Mouse (Mus musculus): ENCODE results near the gene Klc4. TPM values are rescaled to one million over a fixed set of nuclear protein-coding genes. Genes with fewer than 3 reads are reported as not detected.
A peak's percentile ranks its signal among the peaks of the same experiment; 100 is the strongest.

Klc4 gene
- polyA plus RNA-seq, 2 experiments, result 3.4 to 5.2 TPM

- H3K36me3 ChIP-seq (replicated peaks; ENCODE audit: control insufficient read depth, insufficient read depth, low read depth), result no peaks in the 10 kb centered on the region
- no peak overlapping the region for H3K4me2 ChIP-seq (ENCODE audit: low read depth)
- no peaks in the 10 kb centered on the region for H3K9me3 ChIP-seq (ENCODE audit: control insufficient read depth, low read length)
- H3K4me3 ChIP-seq (ENCODE audit: insufficient read depth in 1 of 2, low read depth in 2 of 2, low read length in 2 of 2), result no peak overlapping the region
- no peak for ATAC-seq (ENCODE audit: insufficient read depth)
- H3K9ac ChIP-seq (replicated peaks), result no peak overlapping the region
- peaks cover 10 to 12% of the 10 kb centered on the region in 2 experiments for H3K4me1 ChIP-seq (replicated peaks; ENCODE audit: control insufficient read depth in 2 of 2, insufficient read depth in 2 of 2, low read length in 1 of 2)
- no peak for DNase-seq (ENCODE audit: low read depth in 3 of 3, low spot score in 3 of 3)
- no peak for TF ChIP-seq CTCF (IDR thresholded peaks at IDR 0.05; ENCODE audit: low read depth)
- TF ChIP-seq EP300 (IDR thresholded peaks at IDR 0.05; ENCODE audit: low read depth), result no peak
- 83% methylated on average over 17 of the region's 17 CpGs for WGBS (ENCODE audit: insufficient replicate concordance)
- no peaks in the 10 kb centered on the region for H3K27me3 ChIP-seq (ENCODE audit: control insufficient read depth, insufficient read depth, low read length)
- H3K27ac ChIP-seq, result no peak overlapping the region
Observed at GRCm38 (mm10) chr17:46642060-46642459, 3.8 kb downstream of the Klc4 start.

- Histone ChIP-seq H3K4me1 (replicated peaks; ENCODE audit: control insufficient read depth in 2 of 2, insufficient read depth in 2 of 2, low read length in 1 of 2) (peaks cover under 1 to 3% of the 10 kb centered on the region in 2 experiments; a peak in 2 of 4 replicates), H3K9me3 (ENCODE audit: control insufficient read depth, low read length) (no peaks in the 10 kb centered on the region), H3K9ac (replicated peaks) (no peak overlapping the region), H3K4me3 (ENCODE audit: insufficient read depth in 1 of 2, low read depth in 2 of 2, low read length in 2 of 2) (no peak overlapping the region), H3K36me3 (replicated peaks; ENCODE audit: control insufficient read depth, insufficient read depth, low read depth) (no peaks in the 10 kb centered on the region), H3K4me2 (ENCODE audit: low read depth) (no peak overlapping the region), H3K27me3 (ENCODE audit: control insufficient read depth, insufficient read depth, low read length) (no peaks in the 10 kb centered on the region), H3K27ac (no peak overlapping the region)
- DNase-seq (ENCODE audit: low read depth in 3 of 3, low spot score in 3 of 3), result no peak
- TF ChIP-seq EP300 (IDR thresholded peaks at IDR 0.05; ENCODE audit: low read depth) (no peak), CTCF (IDR thresholded peaks at IDR 0.05; ENCODE audit: low read depth) (no peak)
- WGBS (ENCODE audit: insufficient replicate concordance), result 40% methylated on average over 9 of the region's 9 CpGs
- ATAC-seq (ENCODE audit: insufficient read depth), result no peak
Observed at GRCm38 (mm10) chr17:46639929-46640328, 5.9 kb downstream of the Klc4 start.

DNA sequence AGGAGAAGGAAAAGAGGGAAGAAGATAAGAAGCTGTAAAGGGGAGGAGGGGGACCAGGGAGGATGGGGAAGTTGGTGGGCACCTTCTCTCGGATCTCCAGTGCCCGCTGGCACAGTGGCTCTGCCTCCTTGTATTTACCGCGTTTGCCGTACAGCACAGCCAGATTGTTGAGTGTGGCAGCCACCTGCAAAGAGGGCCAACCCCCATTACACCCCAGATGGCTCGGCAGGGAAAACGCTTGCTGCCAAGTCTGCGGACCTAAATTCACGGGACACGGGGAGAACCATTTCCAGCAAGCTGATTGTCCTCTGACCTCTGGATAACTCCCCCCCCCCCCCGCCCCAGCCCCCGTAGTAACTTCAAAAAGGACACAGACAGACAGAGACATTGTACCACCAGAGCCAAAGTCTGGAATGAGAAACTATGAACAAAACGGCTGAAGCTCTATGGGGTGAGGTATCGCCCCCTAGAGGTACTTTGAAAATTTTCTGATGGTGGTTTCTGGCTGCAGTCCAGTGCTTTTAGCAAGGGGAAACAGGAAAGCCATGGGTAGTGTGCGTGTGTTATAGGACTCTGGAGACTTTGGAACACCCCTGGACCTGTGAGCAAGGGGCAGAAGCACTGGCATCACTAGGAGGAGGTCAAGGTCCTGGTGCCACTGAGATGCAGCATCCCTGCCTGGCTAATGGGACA lies 8.8 kb downstream of the Klc4 start:
- Histone ChIP-seq H3K36me3 (replicated peaks; ENCODE audit: control insufficient read depth, insufficient read depth, low read depth) (no peaks in the 10 kb centered on the region), H3K4me1 (replicated peaks; ENCODE audit: control insufficient read depth in 2 of 2, insufficient read depth in 2 of 2, low read length in 1 of 2) (no peaks in the 10 kb centered on the region), H3K4me2 (ENCODE audit: low read depth) (0 out of 2 replicates have a peak overlapping the region, but pooled peaks have one; percentile 24), H3K4me3 (ENCODE audit: insufficient read depth in 1 of 2, low read depth in 2 of 2, low read length in 2 of 2) (no peak overlapping the region), H3K27ac (no peak overlapping the region), H3K9me3 (ENCODE audit: control insufficient read depth, low read length) (no peaks in the 10 kb centered on the region), H3K9ac (replicated peaks) (no peak overlapping the region), H3K27me3 (ENCODE audit: control insufficient read depth, insufficient read depth, low read length) (no peaks in the 10 kb centered on the region)
- TF ChIP-seq EP300 (IDR thresholded peaks at IDR 0.05; ENCODE audit: low read depth) (no peak), CTCF (IDR thresholded peaks at IDR 0.05; ENCODE audit: low read depth) (peak; percentile 62)
- ATAC-seq (ENCODE audit: insufficient read depth) (no peak), DNase-seq (ENCODE audit: low read depth in 3 of 3, low spot score in 3 of 3) (no peak)
- 19% methylated on average over 15 of the region's 15 CpGs for WGBS (ENCODE audit: insufficient replicate concordance)

- Histone ChIP-seq H3K4me2 (ENCODE audit: low read depth) (peak overlapping the region; percentile 58), H3K9ac (replicated peaks) (no peak overlapping the region), H3K27ac (no peak overlapping the region), H3K27me3 (ENCODE audit: control insufficient read depth, insufficient read depth, low read length) (peaks cover 25% of the 10 kb centered on the region), H3K36me3 (replicated peaks; ENCODE audit: control insufficient read depth, insufficient read depth, low read depth) (no peaks in the 10 kb centered on the region), H3K4me1 (replicated peaks; ENCODE audit: control insufficient read depth in 2 of 2, insufficient read depth in 2 of 2, low read length in 1 of 2) (peaks cover 0 to 4% of the 10 kb centered on the region in 2 experiments; a peak in 1 of 4 replicates), H3K4me3 (ENCODE audit: insufficient read depth in 1 of 2, low read depth in 2 of 2, low read length in 2 of 2) (peak overlapping the region; percentile 28 to 61; a peak in 3 of 4 replicates), H3K9me3 (ENCODE audit: control insufficient read depth, low read length) (no peaks in the 10 kb centered on the region)
- ATAC-seq (ENCODE audit: insufficient read depth) (peak; percentile 22; the same call in 1 of the 2 replicates), DNase-seq (ENCODE audit: low read depth in 3 of 3, low spot score in 3 of 3) (no peak)
- WGBS (ENCODE audit: insufficient replicate concordance), result 15% methylated on average over 12 of the region's 12 CpGs
- no peak for TF ChIP-seq EP300 (IDR thresholded peaks at IDR 0.05; ENCODE audit: low read depth)
- TF ChIP-seq CTCF (IDR thresholded peaks at IDR 0.05; ENCODE audit: low read depth), result no peak
Observed at GRCm38 (mm10) chr17:46629685-46630441, 16.0 kb downstream of the Klc4 start.
